Mouse (Mus musculus) neural tube, embryonic 11.5 days (tissue): Measurements from ENCODE around the gene Gm20388. TPM values are rescaled to one million over a fixed set of nuclear protein-coding genes. Genes with fewer than 3 reads are reported as not detected.
A peak's percentile ranks its signal among the peaks of the same experiment; 100 is the strongest.

ENCODE experiments used
- ATAC-seq: fragments of 200-750 bp; cut with Nextera tagmentation; 2 replicates; pipeline ENCODE4 v1.8.0; 2017; ENCODE audit warnings: moderate number of reproducible peaks, mild to moderate bottlenecking, moderate TSS enrichment, moderate library complexity; ENCODE audit not compliant: insufficient read depth, low FRiP score, low TSS enrichment
- DNase-seq: peaks from one replicate; pipeline ENCODE4 v3.0.0-alpha.2; 2015; ENCODE audit warnings: low spot score
- H3K27ac ChIP-seq: fragments of 300-500 bp; sonication (generic); 2 replicates; pipeline ENCODE4 v1.5.1; 2014; ENCODE audit warnings: low read depth, mild to moderate bottlenecking, low read length
- H3K27me3 ChIP-seq: fragments of 300-500 bp; sonication (generic); 2 replicates; pipeline ENCODE4 v1.6.1; 2014; ENCODE audit warnings: mild to moderate bottlenecking, low read length, mixed read lengths; ENCODE audit not compliant: control insufficient read depth, insufficient read depth
- H3K36me3 ChIP-seq: fragments of 300-500 bp; sonication (generic); 2 replicates; pipeline ENCODE4 v1.6.1; 2014; ENCODE audit warnings: mild to moderate bottlenecking, low read length, moderate library complexity, mixed read lengths; ENCODE audit not compliant: control insufficient read depth, insufficient read depth
- H3K4me1 ChIP-seq: fragments of 300-500 bp; sonication (generic); 2 replicates; pipeline ENCODE4 v1.6.1; 2014; ENCODE audit warnings: low read length, mixed read lengths; ENCODE audit not compliant: control insufficient read depth, insufficient read depth
- H3K4me2 ChIP-seq: fragments of 300-500 bp; sonication (generic); 2 replicates; pipeline ENCODE4 v1.6.1; 2014; ENCODE audit warnings: low read depth, mild to moderate bottlenecking, moderate library complexity
- H3K4me3 ChIP-seq: fragments of 300-500 bp; sonication (generic); 2 replicates; pipeline ENCODE4 v1.5.1; 2014; ENCODE audit warnings: low read depth, low read length
- H3K9ac ChIP-seq: fragments of 300-500 bp; sonication (generic); 2 replicates; pipeline ENCODE4 v1.6.1; 2014; ENCODE audit warnings: mild to moderate bottlenecking, low read length
- H3K9me3 ChIP-seq: fragments of 300-500 bp; sonication (generic); 2 replicates; pipeline ENCODE4 v1.6.1; 2016; ENCODE audit warnings: low read length; ENCODE audit not compliant: control insufficient read depth
- WGBS: fragments of 180-500 bp; shearing (Covaris S2); extraction: QIAGEN DNeasy Blood & Tissue Kit; methylation state at CpG from one replicate; pipeline ENCODE4 v1.1.7; 2014; 5-methylcytosine and 5-hydroxymethylcytosine counted together
- polyA plus RNA-seq: library from polyadenylated mRNA; unstranded; fragments of >200 nt; fragmentation: Nextera tagmentation; extraction: Ambion mirVana; gene quantifications from 2 replicates; pipeline ENCODE4 v1.2.1, GENCODE M21; 2014

Gene Gm20388
- polyA plus RNA-seq, 1 experiment from 2014 or later: not detected

DNA sequence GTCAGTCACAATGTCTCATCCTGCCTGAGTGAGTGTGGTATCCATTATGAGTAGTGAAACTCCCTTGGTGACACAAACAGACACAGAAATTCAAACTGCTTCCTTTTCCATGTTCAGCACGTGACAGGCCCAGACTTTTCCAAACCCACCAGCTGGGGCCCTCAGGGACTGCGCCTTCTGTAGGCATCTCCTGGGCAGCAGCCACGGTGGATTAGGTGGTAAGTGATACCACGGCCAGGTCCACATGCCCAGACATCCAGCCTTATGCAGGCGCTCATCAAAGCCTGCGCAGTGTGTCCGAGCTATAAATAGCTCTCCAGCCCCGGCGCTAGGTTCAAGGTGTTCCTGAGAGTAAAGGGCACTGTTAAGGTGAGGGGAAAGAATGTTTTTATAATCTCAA, 3961.4 kb downstream of the Gm20388 start:
- DNase-seq (no peak), ATAC-seq (no peak)
- Histone ChIP-seq H3K27me3 (no peaks in the 10 kb centered on the region), H3K4me2 (no peak overlapping the region), H3K27ac (no peak overlapping the region), H3K36me3 (no peaks in the 10 kb centered on the region), H3K9me3 (no peaks in the 10 kb centered on the region), H3K4me1 (no peaks in the 10 kb centered on the region), H3K9ac (no peak overlapping the region), H3K4me3 (no peak overlapping the region)
- 83% methylated on average over 9 of the region's 9 CpGs for WGBS

DNA sequence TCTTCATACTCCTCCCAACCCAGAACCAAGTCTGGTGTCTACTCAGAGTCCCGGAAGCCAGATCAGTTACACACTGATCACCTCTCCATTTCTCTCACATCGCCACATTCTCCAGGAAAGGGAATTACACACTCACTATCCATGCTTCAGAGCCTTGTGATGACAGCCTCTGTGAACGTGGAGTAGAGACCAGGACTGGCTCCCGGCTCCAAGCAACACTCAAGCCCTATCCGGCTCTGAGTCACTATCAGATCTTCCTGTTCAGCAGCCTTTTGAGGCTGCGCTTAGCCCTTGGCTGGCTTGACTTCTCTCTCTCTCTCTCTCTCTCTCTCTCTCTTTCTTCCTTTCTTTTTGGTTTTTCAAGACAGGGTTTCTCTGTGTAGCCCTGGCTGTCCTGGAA, 3962.7 kb downstream of the Gm20388 start:
- ATAC-seq: no peak
- 80% methylated on average over 6 of the region's 6 CpGs for WGBS

DNA sequence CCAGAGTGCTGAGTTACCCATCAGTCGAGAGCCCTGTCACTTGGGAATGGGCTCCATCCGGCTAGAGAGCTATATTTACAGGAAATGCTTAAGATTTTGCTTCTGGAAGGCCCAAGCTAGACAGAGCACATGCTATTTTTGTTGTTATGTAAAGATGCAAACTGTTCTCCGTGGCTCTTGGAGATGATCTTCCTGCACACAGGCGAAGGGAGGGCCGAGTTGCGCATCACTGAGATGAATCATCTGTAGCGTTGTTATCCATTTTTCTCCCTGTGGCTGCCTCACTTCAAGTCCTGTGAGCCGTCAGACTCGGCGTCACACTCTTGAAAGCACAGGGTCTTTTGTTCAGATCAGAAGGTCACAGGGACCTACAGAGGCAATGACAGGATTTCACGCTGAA, 3963.7 kb downstream of the Gm20388 start:
- no peaks in the 10 kb centered on the region for H3K36me3 ChIP-seq
- H3K9me3 ChIP-seq: no peaks in the 10 kb centered on the region
- no peak overlapping the region for H3K9ac ChIP-seq
- H3K4me1 ChIP-seq: no peaks in the 10 kb centered on the region
- H3K4me3 ChIP-seq: no peak overlapping the region
- H3K4me2 ChIP-seq: no peak overlapping the region
- ATAC-seq (no peak), DNase-seq (no peak)
- H3K27me3 ChIP-seq: no peaks in the 10 kb centered on the region
- H3K27ac ChIP-seq: no peak overlapping the region
- WGBS: 83% methylated on average over 11 of the region's 11 CpGs

More for the DNA sequence above, 3962.7 kb downstream of the Gm20388 start:
- Histone ChIP-seq H3K9ac (no peak overlapping the region), H3K4me1 (no peaks in the 10 kb centered on the region), H3K36me3 (no peaks in the 10 kb centered on the region), H3K27ac (no peak overlapping the region), H3K4me3 (no peak overlapping the region), H3K9me3 (no peaks in the 10 kb centered on the region), H3K27me3 (no peaks in the 10 kb centered on the region), H3K4me2 (no peak overlapping the region)
- no peak for DNase-seq

DNA sequence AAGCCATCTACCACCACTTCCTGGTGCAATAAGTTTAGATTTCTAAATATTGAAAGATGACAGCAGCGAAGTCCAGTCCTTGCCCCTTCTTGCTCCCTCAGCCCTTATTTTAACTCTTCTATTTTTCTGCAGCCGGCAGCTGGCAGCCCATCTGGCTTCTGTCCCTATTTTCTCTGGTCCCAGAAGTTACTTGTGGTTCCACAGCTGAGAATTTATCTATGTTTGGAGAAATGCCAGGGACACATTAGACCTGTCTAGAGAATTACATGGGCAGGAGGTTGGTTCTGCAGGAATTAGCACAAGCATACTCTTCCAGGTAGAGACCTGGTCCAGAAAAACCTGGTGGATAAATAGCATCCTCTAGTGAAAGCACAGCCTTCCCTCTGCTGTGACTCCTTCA, 3967.2 kb downstream of the Gm20388 start:
- Histone ChIP-seq H3K4me3 (no peak overlapping the region), H3K36me3 (no peaks in the 10 kb centered on the region), H3K4me1 (no peaks in the 10 kb centered on the region), H3K27ac (no peak overlapping the region), H3K9ac (no peak overlapping the region), H3K9me3 (no peaks in the 10 kb centered on the region), H3K4me2 (no peak overlapping the region), H3K27me3 (no peaks in the 10 kb centered on the region)
- ATAC-seq (no peak), DNase-seq (no peak)
- 81% methylated on average over 2 of the region's 2 CpGs for WGBS

DNA sequence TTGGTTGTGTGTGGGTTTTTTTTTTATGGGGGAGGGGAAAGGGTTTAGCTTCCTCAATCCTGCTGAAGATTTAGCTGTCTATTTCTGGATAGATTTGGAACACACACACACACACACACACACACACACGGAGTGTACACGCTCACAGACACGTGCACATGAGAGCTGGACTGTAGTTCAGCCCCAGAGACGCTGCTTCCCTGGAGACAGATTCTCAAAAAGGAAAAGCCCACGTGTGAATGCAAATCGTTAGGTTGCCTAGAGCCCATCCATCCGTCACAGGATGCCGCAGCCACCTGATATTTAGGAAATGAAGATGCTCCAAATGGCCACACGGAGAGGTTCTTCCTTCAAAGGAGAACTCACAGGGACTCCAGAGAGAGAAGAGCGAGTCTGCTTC, 3969.6 kb downstream of the Gm20388 start:
- Histone ChIP-seq H3K36me3 (no peaks in the 10 kb centered on the region), H3K9me3 (no peaks in the 10 kb centered on the region), H3K9ac (no peak overlapping the region), H3K4me3 (no peak overlapping the region), H3K27me3 (peaks cover 4% of the 10 kb centered on the region; the same call in 1 of the 2 replicates), H3K4me1 (no peaks in the 10 kb centered on the region; the same call in 1 of the 2 replicates), H3K4me2 (no peak overlapping the region), H3K27ac (no peak overlapping the region)
- DNase-seq (no peak), ATAC-seq (no peak)
- 71% methylated on average over 10 of the region's 10 CpGs for WGBS

DNA sequence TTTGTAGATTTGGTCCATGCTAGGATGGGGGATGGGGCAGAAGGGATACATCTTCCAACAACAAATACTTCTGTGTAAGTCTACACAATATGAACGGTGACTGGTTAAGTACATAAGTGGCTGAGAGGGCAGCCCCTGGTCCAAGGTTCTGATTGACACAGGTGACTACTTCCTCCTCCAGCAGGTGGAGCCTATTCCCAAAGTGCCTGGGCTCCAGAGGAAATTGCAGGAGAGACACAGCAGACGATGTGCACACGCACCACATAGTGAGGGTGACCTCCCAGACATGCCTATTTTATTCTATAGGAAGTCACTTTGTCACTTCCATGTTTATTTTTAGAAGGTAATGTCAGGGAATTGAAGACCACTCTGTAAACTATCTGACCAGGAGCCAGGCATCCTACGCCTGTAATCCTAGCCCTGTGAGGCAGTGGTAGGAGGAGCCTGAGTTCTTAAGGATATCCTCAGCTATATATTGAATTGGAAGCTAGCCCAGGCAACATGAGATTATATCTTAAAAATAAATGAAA, 3970.2 kb downstream of the Gm20388 start:
- WGBS: 53% methylated on average over 4 of the region's 4 CpGs
- H3K4me2 ChIP-seq: no peak overlapping the region
- no peak overlapping the region for H3K9ac ChIP-seq
- no peaks in the 10 kb centered on the region for H3K36me3 ChIP-seq
- no peak overlapping the region for H3K27ac ChIP-seq
- no peak for DNase-seq
- no peak overlapping the region for H3K4me3 ChIP-seq
- H3K4me1 ChIP-seq: no peaks in the 10 kb centered on the region; the same call in 1 of the 2 replicates
- no peak for ATAC-seq
- peaks cover 7% of the 10 kb centered on the region for H3K27me3 ChIP-seq
- no peaks in the 10 kb centered on the region for H3K9me3 ChIP-seq

DNA sequence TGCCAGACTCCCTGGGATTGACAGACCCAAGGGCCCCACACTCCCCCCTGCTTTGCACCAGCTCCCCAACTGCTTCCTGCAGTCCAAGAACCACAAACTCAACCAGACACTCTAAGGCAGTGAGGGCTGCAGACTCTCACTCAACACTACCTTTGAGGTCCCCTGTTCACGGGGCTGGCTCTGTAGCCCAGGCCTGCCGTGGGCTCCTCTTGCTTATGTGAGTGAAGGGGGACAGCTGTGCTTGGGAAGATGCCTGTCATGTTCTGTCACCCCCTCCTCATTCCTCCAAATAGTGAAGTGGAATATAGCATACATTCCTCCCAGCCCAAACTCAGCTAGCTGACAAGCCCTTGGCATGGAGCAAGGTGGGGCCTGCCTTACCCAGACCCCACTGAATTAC, 3971.8 kb downstream of the Gm20388 start:
- WGBS: 90% methylated on average over 2 of the region's 2 CpGs
- DNase-seq (no peak), ATAC-seq (no peak)
- H3K4me2 ChIP-seq: no peak overlapping the region
- no peaks in the 10 kb centered on the region; the same call in 1 of the 2 replicates for H3K4me1 ChIP-seq
- no peak overlapping the region for H3K9ac ChIP-seq
- H3K9me3 ChIP-seq: no peaks in the 10 kb centered on the region
- H3K27ac ChIP-seq: no peak overlapping the region
- H3K4me3 ChIP-seq: no peak overlapping the region
- peaks cover 9% of the 10 kb centered on the region for H3K27me3 ChIP-seq
- H3K36me3 ChIP-seq: no peaks in the 10 kb centered on the region

DNA sequence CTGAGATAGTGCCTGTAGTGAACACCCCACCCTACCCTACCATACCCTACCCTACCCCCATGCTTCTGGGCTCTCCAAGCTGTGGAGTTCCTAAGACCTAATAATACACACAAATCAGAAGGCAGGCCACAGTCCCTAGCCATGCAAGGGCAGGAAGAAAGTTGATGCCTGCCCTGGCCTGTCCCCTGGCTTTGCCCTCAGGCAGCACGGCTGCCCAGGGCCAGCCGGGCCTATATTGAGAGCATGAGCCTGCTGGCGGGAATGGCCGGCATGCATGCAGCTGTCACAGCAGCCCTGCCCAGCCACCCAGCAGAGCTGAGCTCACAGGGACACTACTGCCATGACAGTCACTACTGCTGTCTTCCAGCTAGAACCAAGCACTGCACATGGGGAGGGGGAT, 3972.5 kb downstream of the Gm20388 start:
- Histone ChIP-seq H3K27me3 (peaks cover 9% of the 10 kb centered on the region), H3K27ac (no peak overlapping the region), H3K9me3 (no peaks in the 10 kb centered on the region), H3K9ac (no peak overlapping the region), H3K4me2 (no peak overlapping the region), H3K4me3 (no peak overlapping the region), H3K36me3 (no peaks in the 10 kb centered on the region), H3K4me1 (no peaks in the 10 kb centered on the region; the same call in 1 of the 2 replicates)
- ATAC-seq (no peak), DNase-seq (no peak)
- WGBS: 69% methylated on average over 4 of the region's 4 CpGs

DNA sequence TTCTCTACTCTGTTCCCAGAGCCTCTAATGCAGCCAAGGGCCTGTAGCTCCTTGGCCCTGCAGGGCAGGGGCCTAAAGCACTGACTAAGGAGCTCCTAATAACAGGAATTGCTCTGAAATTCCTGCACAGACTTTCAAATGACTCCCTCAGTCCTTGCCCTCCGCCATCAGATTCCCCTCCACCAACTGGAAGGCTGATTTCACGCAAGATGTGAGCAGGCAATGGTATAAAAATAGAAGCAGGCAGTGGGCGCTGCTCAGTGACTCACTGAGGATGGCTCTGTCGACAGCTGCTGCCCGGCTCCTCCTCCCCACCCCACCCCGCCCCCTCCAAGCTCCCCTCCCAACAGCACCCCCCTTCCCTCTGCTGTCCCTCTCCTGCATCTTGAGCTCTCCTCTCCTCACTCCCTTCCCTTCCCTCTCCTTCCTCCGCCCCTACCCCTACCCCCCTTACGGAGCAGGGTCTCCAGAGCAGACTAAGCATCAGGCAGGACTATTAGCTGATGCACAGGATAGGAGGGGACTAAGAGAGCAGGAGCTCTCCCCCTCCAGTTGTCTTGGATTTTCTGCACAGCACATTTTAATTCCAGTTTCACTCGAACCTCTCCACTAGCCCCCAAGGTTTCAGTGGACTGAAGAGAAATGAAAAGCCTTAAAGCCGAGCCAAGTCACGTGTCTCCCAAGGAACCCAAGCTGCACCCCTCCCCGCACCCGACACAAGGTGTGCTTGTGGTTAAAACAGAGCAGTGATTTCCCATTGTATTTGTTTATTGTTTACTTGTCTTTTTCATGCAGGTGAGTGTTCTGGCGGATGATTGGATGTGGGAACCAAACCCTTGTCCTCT, 3974.3 kb downstream of the Gm20388 start:
- Histone ChIP-seq H3K9me3 (no peaks in the 10 kb centered on the region), H3K4me1 (no peaks in the 10 kb centered on the region; the same call in 1 of the 2 replicates), H3K9ac (no peak overlapping the region), H3K4me3 (no peak overlapping the region), H3K27ac (no peak overlapping the region), H3K27me3 (peaks cover 9% of the 10 kb centered on the region), H3K4me2 (no peak overlapping the region), H3K36me3 (no peaks in the 10 kb centered on the region)
- ATAC-seq: peak; percentile 45; the same call in 1 of the 2 replicates
- peak; percentile 21 for DNase-seq
- WGBS: 10% methylated on average over 13 of the region's 14 CpGs
